Mouse (Mus musculus): ENCODE results near the gene Slc35f1.

DNA sequence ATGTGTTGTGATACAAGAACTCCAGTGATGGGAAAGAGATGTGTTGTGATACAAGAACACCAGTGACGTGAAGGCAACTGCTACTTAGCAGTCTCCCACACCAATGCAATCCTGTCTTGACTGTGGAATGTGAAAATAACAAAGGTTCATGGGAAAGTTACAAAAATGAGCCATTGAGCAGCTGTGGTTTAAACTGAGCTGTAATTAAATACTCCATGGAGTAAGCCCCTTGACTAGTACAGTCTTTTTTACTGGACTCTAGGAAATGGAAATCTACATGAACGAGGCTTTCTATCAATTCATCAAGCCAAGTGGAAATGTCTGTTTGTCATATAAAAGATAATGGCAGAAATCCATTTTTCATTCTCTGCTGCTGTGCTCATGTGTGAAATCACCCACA, 411.1 kb downstream of the Slc35f1 start:
- TF ChIP-seq POLR2A (IDR thresholded peaks at IDR 0.05; ENCODE audit: extremely low read depth, insufficient read depth, low read length) (no peak), CTCF (IDR thresholded peaks at IDR 0.05; ENCODE audit: extremely low read depth, insufficient read depth, low read length) (no peak)

All from cortical plate, adult 2 months (tissue).